Mouse (Mus musculus) lung, adult 2 months (tissue): ENCODE data around the gene Olfr135. TPM values are rescaled to one million over a fixed set of nuclear protein-coding genes. Genes with fewer than 3 reads are reported as not detected.

Experiments used
- DNase-seq: peaks from one replicate; pipeline ENCODE4 v3.0.0; 2022
- H3K4me1 ChIP-seq: fragments of 200-500 bp; 2 replicates; pipeline ENCODE4 v1.6.1; 2011; ENCODE audit warnings: low read length; ENCODE audit not compliant: control insufficient read depth, insufficient read depth
- H3K4me3 ChIP-seq: fragments of 200-500 bp; replicated peaks from 2 replicates; pipeline ENCODE3; 2011; ENCODE audit warnings: low read depth, mild to moderate bottlenecking, control low read depth, low read length; ENCODE audit errors: extremely low read depth
- CTCF ChIP-seq: fragments of 200-500 bp; IDR thresholded peaks from 2 replicates; pipeline ENCODE4 v1.5.1; 2011; ENCODE audit warnings: mild to moderate bottlenecking, low read length, control low read depth; ENCODE audit not compliant: insufficient read depth
- POLR2A ChIP-seq: fragments of 200-500 bp; IDR thresholded peaks from 2 replicates; pipeline ENCODE4 v1.6.1; 2011; ENCODE audit warnings: low read depth, mild to moderate bottlenecking, control low read depth, low read length, borderline replicate concordance; ENCODE audit errors: extremely low read depth
- WGBS: fragments of 180-500 bp; shearing (Covaris S2); methylation state at CpG from one replicate; pipeline ENCODE4 v1.1.7; 2018; 5-methylcytosine and 5-hydroxymethylcytosine counted together
- polyA plus RNA-seq: library from polyadenylated mRNA; depleted of rRNA; stranded (reverse); fragments of >200 nt; gene quantifications from 2 replicates; pipeline ENCODE4 v1.2.3, GENCODE M21; 2012; rRNA removed

Olfr135 gene
- polyA plus RNA-seq = not detected in 2 replicates

GRCm38 (mm10) chr17:38204035-38204434 lies at the start of gene Olfr135:
Gene Olfr135, plus strand, starts transcription at chr17:38204335.
- 83% methylated on average over 1 of the region's 1 CpGs for WGBS
- H3K4me1 ChIP-seq = no peaks in the 10 kb centered on the region
- no peak within 1 kb of the TSS for H3K4me3 ChIP-seq
- TF ChIP-seq CTCF (no peak), POLR2A (no peak)
- no peak for DNase-seq

- 68% methylated on average over 3 of the region's 3 CpGs for WGBS
- Histone ChIP-seq H3K4me3 (no peak within 1 kb of the TSS), H3K4me1 (no peaks in the 10 kb centered on the region)
- DNase-seq = no peak
- TF ChIP-seq POLR2A (no peak), CTCF (no peak)
Measured at GRCm38 (mm10) chr17:38171088-38171487, 33.0 kb upstream of the Olfr135 start, which contains the start of gene Olfr134. Gene Olfr134, plus strand, starts transcription at chr17:38171388.

Other genes starting within 250 kb of the Olfr135 start
- not detected in 2 replicates for gene Olfr129, start 144.3 kb upstream of the Olfr135 start, polyA plus RNA-seq
- gene Olfr130, start 140.4 kb upstream of the Olfr135 start, polyA plus RNA-seq = not detected in 2 replicates
- gene Olfr131, start 115.6 kb upstream of the Olfr135 start, polyA plus RNA-seq = not detected in 2 replicates
- not detected in 2 replicates for gene Olfr132, start 69.8 kb upstream of the Olfr135 start, polyA plus RNA-seq
- not detected in 2 replicates for gene Olfr133, start 59.1 kb upstream of the Olfr135 start, polyA plus RNA-seq
- not detected in 2 replicates for gene Olfr134, start 32.9 kb upstream of the Olfr135 start, polyA plus RNA-seq
- gene Olfr138, start 56.7 kb downstream of the Olfr135 start, polyA plus RNA-seq = not detected in 2 replicates
- gene Olfr137, start 103.2 kb downstream of the Olfr135 start, polyA plus RNA-seq = not detected in 2 replicates
- gene Olfr136, start 125.5 kb downstream of the Olfr135 start, polyA plus RNA-seq = not detected in 2 replicates
- gene Esp36, start 215.8 kb downstream of the Olfr135 start, polyA plus RNA-seq = not detected in 2 replicates